Mouse (Mus musculus): ENCODE results near the gene B230219D22Rik. TPM values are rescaled to one million over a fixed set of nuclear protein-coding genes. Genes with fewer than 3 reads are reported as not detected.

B230219D22Rik gene
- polyA plus RNA-seq, 1 experiment from 2014 or later, result 74.3 TPM

DNA sequence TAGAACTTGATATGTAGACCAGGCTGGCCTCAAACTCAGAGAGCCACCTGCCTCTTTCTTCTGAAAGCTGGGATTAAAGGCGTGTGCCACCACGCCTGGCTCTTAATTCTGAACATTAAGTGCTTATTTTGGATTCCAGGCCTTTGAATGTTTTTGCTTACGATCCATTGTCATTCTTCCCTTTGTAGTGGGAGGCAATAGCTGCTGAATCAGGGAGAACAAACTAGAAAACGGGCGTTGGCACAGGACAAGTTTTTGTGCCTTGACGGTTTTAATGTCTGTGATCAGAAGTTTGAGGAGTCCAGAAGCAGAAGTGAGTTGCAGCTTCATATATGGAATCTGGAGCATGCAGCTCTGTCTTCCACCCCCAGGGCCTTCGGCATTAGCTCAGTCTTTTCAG, 37.8 kb downstream of the B230219D22Rik start:
- no peak for ATAC-seq (replicated peaks; ENCODE audit: low FRiP score)
- H3K27ac ChIP-seq (ENCODE audit: low read depth, low read length), result no peak overlapping the region
- no peak overlapping the region for H3K9ac ChIP-seq (ENCODE audit: low read length)
- H3K4me3 ChIP-seq (ENCODE audit: low read depth, low read length), result no peak overlapping the region
- H3K36me3 ChIP-seq (ENCODE audit: control insufficient read depth, insufficient read depth, low read length), result no peaks in the 10 kb centered on the region; the same call in 1 of the 2 replicates
- 84% methylated on average over 7 of the region's 7 CpGs for WGBS
- no peak overlapping the region for H3K4me2 ChIP-seq (ENCODE audit: low read depth, low read length, severe bottlenecking)
- H3K9me3 ChIP-seq (ENCODE audit: control insufficient read depth, low read length), result no peaks in the 10 kb centered on the region
- no peaks in the 10 kb centered on the region for H3K4me1 ChIP-seq (replicated peaks; ENCODE audit: control insufficient read depth, insufficient read depth, low read length)
- no peaks in the 10 kb centered on the region for H3K27me3 ChIP-seq (ENCODE audit: control insufficient read depth, insufficient read depth, low read length)
- DNase-seq (ENCODE audit: low spot score), result no peak

DNA sequence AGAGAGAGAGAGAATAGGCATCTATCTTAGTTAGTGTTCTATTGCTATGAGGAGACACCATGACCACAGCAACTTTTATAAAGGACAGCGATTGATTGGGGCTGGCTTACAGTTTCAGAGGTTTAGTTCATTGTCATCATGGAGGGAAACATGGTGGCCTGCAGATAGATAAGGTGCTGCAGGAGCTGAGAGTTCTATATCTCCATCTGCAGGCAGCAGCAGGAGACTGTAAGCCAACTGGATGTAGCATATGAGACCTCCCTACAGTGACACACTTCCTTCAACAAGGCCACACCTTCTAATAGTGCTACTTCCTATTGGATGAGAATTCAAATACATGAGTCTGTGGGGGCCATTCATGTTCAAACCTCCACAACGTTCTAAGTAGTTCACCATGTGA, 39.2 kb downstream of the B230219D22Rik start:
- no peak overlapping the region for H3K27ac ChIP-seq (ENCODE audit: low read depth, low read length)
- no peak overlapping the region for H3K9ac ChIP-seq (ENCODE audit: low read length)
- H3K4me3 ChIP-seq (ENCODE audit: low read depth, low read length), result no peak overlapping the region
- H3K4me2 ChIP-seq (ENCODE audit: low read depth, low read length, severe bottlenecking), result no peak overlapping the region
- no peaks in the 10 kb centered on the region for H3K27me3 ChIP-seq (ENCODE audit: control insufficient read depth, insufficient read depth, low read length)
- ATAC-seq (replicated peaks; ENCODE audit: low FRiP score), result no peak
- DNase-seq (ENCODE audit: low spot score), result no peak
- no peaks in the 10 kb centered on the region for H3K36me3 ChIP-seq (ENCODE audit: control insufficient read depth, insufficient read depth, low read length)
- WGBS, result 85% methylated on average over 2 of the region's 2 CpGs
- H3K4me1 ChIP-seq (replicated peaks; ENCODE audit: control insufficient read depth, insufficient read depth, low read length), result no peaks in the 10 kb centered on the region
- no peaks in the 10 kb centered on the region for H3K9me3 ChIP-seq (ENCODE audit: control insufficient read depth, low read length)

DNA sequence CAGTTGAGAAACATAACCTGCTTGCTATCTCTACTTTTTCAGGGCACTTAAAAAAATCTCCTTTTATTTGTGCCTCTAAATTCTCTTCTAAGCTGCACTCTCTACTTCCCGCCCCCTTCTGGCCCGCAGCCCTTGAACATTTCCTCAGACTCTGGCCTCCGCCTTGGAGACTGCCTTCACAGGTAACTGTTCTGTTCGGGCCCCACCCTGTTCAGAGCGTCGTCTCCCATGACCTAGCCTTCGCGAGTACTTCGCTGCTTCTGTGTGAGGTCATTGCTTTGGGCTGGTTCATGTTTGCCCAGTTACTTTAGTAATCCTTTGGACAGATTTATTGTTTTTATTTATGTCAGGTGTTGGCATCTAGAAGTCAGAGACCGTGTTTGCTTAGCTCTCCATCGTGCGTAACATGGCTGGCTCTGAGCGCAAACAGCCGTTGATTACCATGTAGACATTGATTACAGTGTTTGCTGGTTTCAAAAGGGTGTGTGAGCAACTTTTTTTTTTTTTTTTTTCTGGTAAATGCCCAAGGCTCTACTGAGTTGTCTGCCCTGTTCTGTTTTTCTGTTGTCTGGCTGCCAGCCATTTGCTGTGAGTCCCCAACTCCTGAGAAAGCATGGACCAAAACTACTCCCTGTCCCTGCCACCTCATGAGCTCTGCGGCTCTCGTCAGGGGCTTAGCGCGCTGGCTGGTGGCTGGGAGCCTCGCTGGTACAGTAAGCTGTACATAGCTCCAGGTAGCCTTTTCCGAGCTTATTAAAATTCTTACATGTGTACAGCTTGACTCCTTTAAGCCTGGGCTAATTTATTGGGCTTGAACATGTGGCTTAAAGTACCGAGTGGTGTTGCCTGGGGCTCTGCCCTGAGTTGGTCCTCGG, 40.9 kb downstream of the B230219D22Rik start:
- Histone ChIP-seq H3K27me3 (ENCODE audit: control insufficient read depth, insufficient read depth, low read length) (no peaks in the 10 kb centered on the region), H3K27ac (ENCODE audit: low read depth, low read length) (no peak overlapping the region), H3K9ac (ENCODE audit: low read length) (no peak overlapping the region), H3K9me3 (ENCODE audit: control insufficient read depth, low read length) (no peaks in the 10 kb centered on the region), H3K4me1 (replicated peaks; ENCODE audit: control insufficient read depth, insufficient read depth, low read length) (no peaks in the 10 kb centered on the region), H3K4me3 (ENCODE audit: low read depth, low read length) (no peak overlapping the region), H3K36me3 (ENCODE audit: control insufficient read depth, insufficient read depth, low read length) (no peaks in the 10 kb centered on the region), H3K4me2 (ENCODE audit: low read depth, low read length, severe bottlenecking) (no peak overlapping the region)
- DNase-seq (ENCODE audit: low spot score) (no peak), ATAC-seq (replicated peaks; ENCODE audit: low FRiP score) (no peak)
- WGBS, result 91% methylated on average over 22 of the region's 22 CpGs

DNA sequence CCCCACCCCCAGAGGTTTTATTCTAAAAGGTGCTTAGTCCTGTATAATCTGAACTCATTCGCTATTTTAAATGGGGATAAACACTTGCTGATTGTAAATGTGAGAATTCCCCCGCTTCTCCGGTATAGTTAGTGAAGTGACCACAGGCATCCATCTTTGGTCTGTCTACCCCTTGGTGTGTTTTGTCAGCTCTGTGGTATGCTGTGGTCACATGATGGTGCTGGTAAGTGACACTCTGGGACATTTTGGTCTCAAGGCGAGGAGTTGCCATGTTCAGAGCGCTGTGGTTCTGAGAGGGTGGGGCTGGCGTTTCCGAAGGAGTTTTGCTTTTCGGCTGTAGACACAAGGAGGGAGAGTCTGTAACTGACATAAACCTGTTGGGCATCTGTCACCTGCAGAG, 45.0 kb downstream of the B230219D22Rik start:
- H3K27ac ChIP-seq (ENCODE audit: low read depth, low read length), result no peak overlapping the region
- no peak overlapping the region for H3K4me3 ChIP-seq (ENCODE audit: low read depth, low read length)
- WGBS, result 97% methylated on average over 8 of the region's 8 CpGs
- no peaks in the 10 kb centered on the region for H3K9me3 ChIP-seq (ENCODE audit: control insufficient read depth, low read length)
- no peak overlapping the region for H3K9ac ChIP-seq (ENCODE audit: low read length)
- no peaks in the 10 kb centered on the region for H3K27me3 ChIP-seq (ENCODE audit: control insufficient read depth, insufficient read depth, low read length)
- H3K4me1 ChIP-seq (replicated peaks; ENCODE audit: control insufficient read depth, insufficient read depth, low read length), result no peaks in the 10 kb centered on the region
- H3K4me2 ChIP-seq (ENCODE audit: low read depth, low read length, severe bottlenecking), result no peak overlapping the region
- H3K36me3 ChIP-seq (ENCODE audit: control insufficient read depth, insufficient read depth, low read length), result no peaks in the 10 kb centered on the region
- DNase-seq (ENCODE audit: low spot score) (no peak), ATAC-seq (replicated peaks; ENCODE audit: low FRiP score) (no peak)

DNA sequence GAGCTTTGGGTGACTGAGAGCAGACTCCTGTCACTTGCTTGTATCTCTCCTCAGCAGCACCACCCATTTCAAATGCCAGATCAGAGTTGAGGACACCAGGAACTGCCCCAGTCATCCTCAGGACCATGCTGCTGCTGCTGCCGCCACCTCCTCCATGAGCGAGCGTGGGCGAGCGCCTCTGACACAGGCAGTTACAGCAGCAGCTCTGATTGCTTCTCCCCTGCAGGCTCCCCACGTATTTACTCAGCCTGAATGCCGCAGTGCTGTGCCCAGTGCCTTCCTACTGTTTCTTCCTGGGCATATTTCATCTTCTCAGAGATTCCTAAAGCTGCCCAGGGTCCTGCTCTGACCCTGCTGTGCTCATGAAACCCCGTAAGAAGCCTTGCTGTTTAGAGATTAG, 49.4 kb downstream of the B230219D22Rik start:
- no peak overlapping the region for H3K4me3 ChIP-seq (ENCODE audit: low read depth, low read length)
- no peaks in the 10 kb centered on the region for H3K36me3 ChIP-seq (ENCODE audit: control insufficient read depth, insufficient read depth, low read length)
- H3K4me1 ChIP-seq (replicated peaks; ENCODE audit: control insufficient read depth, insufficient read depth, low read length), result no peaks in the 10 kb centered on the region
- no peaks in the 10 kb centered on the region for H3K27me3 ChIP-seq (ENCODE audit: control insufficient read depth, insufficient read depth, low read length)
- no peak overlapping the region for H3K4me2 ChIP-seq (ENCODE audit: low read depth, low read length, severe bottlenecking)
- ATAC-seq (replicated peaks; ENCODE audit: low FRiP score) (no peak), DNase-seq (ENCODE audit: low spot score) (no peak)
- 73% methylated on average over 8 of the region's 8 CpGs for WGBS
- H3K27ac ChIP-seq (ENCODE audit: low read depth, low read length), result no peak overlapping the region
- H3K9ac ChIP-seq (ENCODE audit: low read length), result no peak overlapping the region
- no peaks in the 10 kb centered on the region for H3K9me3 ChIP-seq (ENCODE audit: control insufficient read depth, low read length)

Other genes starting within 250 kb of the B230219D22Rik start
- 69.5 and 79.2 TPM in 2 replicates for gene Grk6, start 248.1 kb upstream of the B230219D22Rik start, polyA plus RNA-seq (2014; fragmentation: Nextera tagmentation; extraction: Ambion mirVana)
- gene Prr7, start 228.9 kb upstream of the B230219D22Rik start, polyA plus RNA-seq (2014; fragmentation: Nextera tagmentation; extraction: Ambion mirVana), result 2.3 and 3.9 TPM in 2 replicates
- 411 and 418 TPM in 2 replicates for gene Dbn1, start 205.0 kb upstream of the B230219D22Rik start, polyA plus RNA-seq (2014; fragmentation: Nextera tagmentation; extraction: Ambion mirVana)
- gene Pdlim7, start 179.4 kb upstream of the B230219D22Rik start, polyA plus RNA-seq (2014; fragmentation: Nextera tagmentation; extraction: Ambion mirVana), result 165 and 185 TPM in 2 replicates
- gene Dok3, start 163.8 kb upstream of the B230219D22Rik start, polyA plus RNA-seq (2014; fragmentation: Nextera tagmentation; extraction: Ambion mirVana), result 3.3 and 3.9 TPM in 2 replicates
- 79.3 and 79.5 TPM in 2 replicates for gene Ddx41, start 156.5 kb upstream of the B230219D22Rik start, polyA plus RNA-seq (2014; fragmentation: Nextera tagmentation; extraction: Ambion mirVana)
- 55.8 and 58.0 TPM in 2 replicates for gene Fam193b, start 122.0 kb upstream of the B230219D22Rik start, polyA plus RNA-seq (2014; fragmentation: Nextera tagmentation; extraction: Ambion mirVana)
- gene Tmed9, start 119.4 kb upstream of the B230219D22Rik start, polyA plus RNA-seq (2014; fragmentation: Nextera tagmentation; extraction: Ambion mirVana), result 51.4 and 56.5 TPM in 2 replicates
- 24.5 and 25.6 TPM in 2 replicates for gene B4galt7, start 93.2 kb upstream of the B230219D22Rik start, polyA plus RNA-seq (2014; fragmentation: Nextera tagmentation; extraction: Ambion mirVana)
- gene Caml, start 70.1 kb upstream of the B230219D22Rik start, polyA plus RNA-seq (2014; fragmentation: Nextera tagmentation; extraction: Ambion mirVana), result 65.4 and 69.7 TPM in 2 replicates
- 56.8 and 58.2 TPM in 2 replicates for gene Ddx46, start 58.1 kb upstream of the B230219D22Rik start, polyA plus RNA-seq (2014; fragmentation: Nextera tagmentation; extraction: Ambion mirVana)
- 83.3 and 84.1 TPM in 2 replicates for gene Txndc15, start 21.5 kb downstream of the B230219D22Rik start, polyA plus RNA-seq (2014; fragmentation: Nextera tagmentation; extraction: Ambion mirVana)
- gene Pcbd2, start 34.2 kb downstream of the B230219D22Rik start, polyA plus RNA-seq (2014; fragmentation: Nextera tagmentation; extraction: Ambion mirVana), result 25.8 and 32.9 TPM in 2 replicates
- gene Catsper3, start 91.4 kb downstream of the B230219D22Rik start, polyA plus RNA-seq (2014; fragmentation: Nextera tagmentation; extraction: Ambion mirVana), result not detected in 2 replicates
- gene Pitx1, start 143.1 kb downstream of the B230219D22Rik start, polyA plus RNA-seq (2014; fragmentation: Nextera tagmentation; extraction: Ambion mirVana), result 0.76 and 0.99 TPM in 2 replicates

All from forebrain, embryonic 11.5 days (tissue).